Mouse (Mus musculus): ENCODE measurements at regions not wholly inside any gene's neighbourhood (a gene's known extent, or its start where the extent isn't known, plus 50 kb on each side); places are given as distances from the start of the nearest gene placed in this dataset.

- DNase-seq (ENCODE audit: low spot score in 2 of 2) = peak; percentile 35 to 62
Measured at GRCm38 (mm10) chrX:61119499-61119898, 65.9 kb downstream of the Cdr1 start.

DNA sequence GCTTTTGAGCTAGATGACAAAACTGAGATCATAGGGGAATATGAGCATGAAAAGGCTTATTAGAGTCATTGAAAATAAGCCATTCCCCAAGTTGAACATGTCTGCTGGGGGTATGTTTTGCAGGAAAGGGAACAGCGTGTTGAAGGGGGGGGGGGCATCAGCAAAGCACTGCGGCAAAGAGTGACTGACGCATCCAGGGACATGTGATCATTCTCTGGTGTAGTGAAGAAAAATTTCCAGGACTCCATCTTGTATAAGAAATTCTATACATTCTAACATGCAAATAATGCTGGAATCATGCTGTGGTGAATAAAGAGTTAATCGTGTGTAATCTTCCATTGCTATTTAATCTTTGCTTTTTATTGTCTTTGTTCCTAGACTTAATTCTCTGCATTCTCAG lies 68.0 kb downstream of the Cdr1 start:
- DNase-seq (ENCODE audit: low spot score in 2 of 2) = no peak

GRCm38 (mm10) chrX:61116010-61116447 lies 69.3 kb downstream of the Cdr1 start:
- DNase-seq (ENCODE audit: low spot score in 2 of 2) = peak; percentile 43 to 55
